Mouse (Mus musculus) ES-E14 (cell line): ENCODE measurements around the gene Cyth3.

Experiments used
- MAFK ChIP-seq: IDR thresholded peaks from 2 replicates; pipeline ENCODE4 v1.6.1; 2014; ENCODE audit warnings: mild to moderate bottlenecking, low read depth, low read length, inconsistent platforms; ENCODE audit not compliant: insufficient read depth
- ZC3H11A ChIP-seq: IDR thresholded peaks from 2 replicates; pipeline ENCODE4 v1.6.1; 2012; ENCODE audit warnings: low read depth, mild to moderate bottlenecking, inconsistent platforms, low read length, borderline replicate concordance

GRCm38 (mm10) chr5:143620941-143621340 is 1.3 kb upstream of the Cyth3 start:
- TF ChIP-seq ZC3H11A (no peak), MAFK (no peak)
